Mouse (Mus musculus) embryo, embryonic 9.5 days (tissue): Measurements from ENCODE around the gene Lamtor2.

ENCODE experiments used
- DNase-seq: peaks from one replicate; pipeline ENCODE4 v3.0.0-alpha.2; 2017; ENCODE audit errors: extremely low spot score

Lamtor2 gene

GRCm38 (mm10) chr3:88568615-88569014 is 15.7 kb upstream of the Lamtor2 start:
- no peak for DNase-seq

DNA sequence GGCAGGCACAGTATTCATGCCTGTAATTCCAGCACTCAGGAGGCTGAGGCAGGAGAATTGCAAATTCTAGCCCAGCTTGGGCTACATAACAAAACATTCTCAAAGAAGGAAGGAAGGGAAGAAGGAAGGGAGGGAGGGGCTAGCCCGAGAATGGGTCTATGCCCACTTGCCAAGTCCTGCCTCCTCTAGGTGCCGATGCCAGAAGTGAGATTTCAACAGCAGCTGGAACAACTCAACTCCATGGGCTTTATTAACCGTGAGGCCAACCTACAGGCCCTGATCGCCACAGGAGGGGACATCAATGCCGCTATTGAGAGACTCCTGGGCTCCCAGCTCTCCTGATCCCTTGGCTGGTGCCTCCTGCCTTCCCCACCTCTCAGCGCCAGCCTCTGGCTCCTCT is 15.0 kb upstream of the Lamtor2 start:
- no peak for DNase-seq

- no peak for DNase-seq
Observed at GRCm38 (mm10) chr3:88566536-88567061, 13.7 kb upstream of the Lamtor2 start.

DNA sequence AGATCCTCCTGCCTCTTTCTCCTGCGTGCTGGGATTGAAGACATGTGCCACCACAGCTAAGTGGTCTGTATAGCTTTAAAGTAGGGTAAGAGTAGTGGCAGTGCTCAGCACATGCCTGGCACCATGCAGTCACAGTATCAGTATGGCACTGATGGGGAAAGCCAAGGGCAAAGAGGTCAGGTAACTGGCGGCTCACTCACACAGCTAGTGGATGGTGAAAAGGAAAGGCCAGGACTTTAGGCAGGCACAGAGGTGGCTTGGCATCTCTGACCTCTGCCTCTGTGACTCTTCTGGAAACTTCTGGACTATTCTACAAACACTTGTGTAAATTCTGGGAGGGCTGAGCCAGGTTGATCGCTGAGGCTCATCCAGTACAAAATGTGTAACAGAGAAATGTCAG is 13.2 kb upstream of the Lamtor2 start:
- no peak for DNase-seq

- no peak for DNase-seq
Observed at GRCm38 (mm10) chr3:88563966-88564365, 11.1 kb upstream of the Lamtor2 start.

GRCm38 (mm10) chr3:88563442-88563841 is 10.6 kb upstream of the Lamtor2 start:
- no peak for DNase-seq

DNA sequence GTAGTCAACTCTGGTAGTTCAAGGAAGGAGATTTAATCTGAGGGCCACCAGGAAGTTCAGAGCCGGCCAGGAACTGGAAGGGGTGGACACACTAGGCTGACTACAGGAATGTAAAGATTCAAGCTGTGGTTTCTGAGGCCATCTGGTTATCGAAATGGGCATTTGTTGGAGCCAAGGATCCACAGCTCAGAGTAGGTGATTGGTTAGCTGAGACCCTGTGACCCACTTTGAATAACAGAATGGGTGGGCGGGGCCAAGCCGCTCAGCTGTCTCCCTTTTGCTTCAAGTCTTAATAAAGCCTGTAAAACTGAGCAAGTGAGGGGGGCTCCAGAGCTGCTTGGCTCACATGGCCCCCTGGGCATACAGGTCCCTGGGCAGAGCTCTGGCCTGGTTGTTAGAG is 9.1 kb upstream of the Lamtor2 start:
- DNase-seq = no peak

- no peak for DNase-seq
Observed at GRCm38 (mm10) chr3:88559596-88559995, 6.7 kb upstream of the Lamtor2 start.

DNA sequence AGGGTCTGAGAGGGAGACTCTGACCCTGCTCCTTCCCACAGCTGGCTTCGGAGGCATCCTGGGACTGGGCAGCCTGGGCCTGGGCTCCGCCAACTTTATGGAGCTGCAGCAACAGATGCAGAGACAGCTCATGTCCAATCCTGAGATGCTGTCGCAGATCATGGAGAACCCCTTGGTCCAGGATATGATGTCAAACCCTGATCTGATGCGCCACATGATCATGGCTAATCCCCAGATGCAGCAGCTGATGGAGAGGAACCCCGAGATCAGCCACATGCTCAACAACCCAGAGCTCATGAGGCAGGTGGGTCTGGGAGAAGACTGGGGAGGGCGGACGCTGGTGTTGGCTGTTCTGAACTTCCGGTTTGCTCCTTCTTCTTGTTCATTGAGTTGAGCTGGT is 3.7 kb upstream of the Lamtor2 start:
- no peak for DNase-seq

DNA sequence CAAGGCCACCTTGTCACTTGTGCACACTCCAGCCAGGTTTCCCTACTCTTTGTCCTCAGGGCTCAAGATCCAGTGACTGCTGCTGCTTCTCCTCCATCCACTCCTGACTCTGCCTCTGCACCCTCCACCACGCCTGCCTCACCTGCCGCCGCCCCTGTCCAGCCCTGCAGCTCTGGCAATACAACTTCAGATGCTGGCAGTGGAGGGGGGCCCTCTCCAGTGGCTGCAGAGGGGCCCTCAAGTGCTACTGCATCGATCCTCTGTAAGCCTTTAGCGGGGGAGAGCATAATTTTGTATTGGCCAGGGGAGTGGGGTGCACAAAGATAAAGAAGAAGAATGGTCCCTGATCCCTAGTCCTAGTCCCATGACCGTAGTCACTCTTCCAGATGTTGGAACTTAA is 2.9 kb upstream of the Lamtor2 start:
- DNase-seq = no peak

DNA sequence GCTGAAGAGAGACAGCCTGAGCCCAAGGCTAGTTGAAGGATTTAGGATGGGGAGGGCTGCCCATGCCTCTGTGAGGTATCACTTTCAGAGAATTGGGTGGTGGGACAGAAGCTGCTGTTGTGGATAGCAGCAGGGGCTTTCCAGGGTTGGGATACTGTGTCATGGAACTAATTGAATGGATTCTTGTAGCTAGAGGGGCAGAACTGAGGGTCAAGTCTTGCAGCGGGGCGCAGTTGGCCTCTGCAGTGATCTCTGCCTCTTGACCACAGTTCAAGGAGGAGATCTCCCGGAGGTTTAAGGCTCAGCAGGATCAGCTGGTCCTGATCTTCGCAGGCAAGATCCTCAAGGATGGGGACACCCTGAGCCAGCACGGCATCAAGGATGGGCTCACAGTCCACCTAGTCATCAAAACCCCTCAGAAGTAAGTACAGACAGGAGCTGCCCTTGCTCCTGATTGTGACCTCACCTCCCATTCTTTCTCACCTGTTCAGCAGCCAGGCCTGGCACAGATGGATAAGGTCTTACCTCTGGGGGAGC is 2.3 kb upstream of the Lamtor2 start:
- DNase-seq = no peak

- DNase-seq = no peak
Observed at GRCm38 (mm10) chr3:88553880-88554586, 1.2 kb upstream of the Lamtor2 start.

DNA sequence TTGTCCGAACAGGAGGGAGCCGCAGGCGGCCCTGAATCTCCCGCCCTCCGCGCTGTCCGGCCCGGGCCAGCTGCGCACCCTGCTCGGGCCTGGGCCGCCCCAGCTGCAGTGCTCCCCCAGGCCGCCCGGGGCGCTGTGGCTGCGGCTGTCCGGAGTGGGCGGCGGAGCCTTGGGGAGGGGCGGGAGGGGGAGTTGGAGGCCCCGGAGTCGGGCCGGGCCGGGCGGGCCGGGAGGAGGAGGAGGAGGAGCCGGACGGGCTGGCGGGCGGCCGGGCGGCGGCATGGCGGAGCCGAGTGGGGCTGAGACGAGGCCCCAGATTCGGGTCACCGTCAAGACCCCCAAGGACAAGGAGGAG is 628 bp upstream of the Lamtor2 start, which contains the start of gene Ubqln4:
Ubqln4 (plus strand) TSS at position 234 of the 355 bp plus-strand sequence.
- peak; percentile 98 for DNase-seq

GRCm38 (mm10) chr3:88552082-88552645 is 710 bp downstream of the Lamtor2 start:
- DNase-seq = no peak

DNA sequence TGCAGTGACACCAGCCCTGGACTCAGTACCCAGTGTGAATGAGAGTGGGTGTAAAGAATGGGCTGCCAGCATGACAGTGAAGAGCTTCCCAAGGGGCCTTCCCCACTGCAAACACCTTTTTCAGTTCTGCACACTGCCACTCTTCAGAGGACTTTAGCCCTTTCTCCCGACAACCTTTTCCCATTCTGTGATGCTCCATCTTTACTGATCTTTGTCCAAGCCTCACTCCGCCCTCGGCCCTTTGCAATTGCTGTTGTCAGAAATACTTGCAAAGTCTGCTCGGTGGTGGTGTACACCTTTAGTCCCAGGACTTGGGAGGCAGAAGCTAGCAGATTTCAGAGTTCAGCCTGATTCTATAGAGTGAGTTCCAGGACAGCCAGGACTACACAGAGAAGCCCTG is 1.3 kb downstream of the Lamtor2 start:
- no peak for DNase-seq

DNA sequence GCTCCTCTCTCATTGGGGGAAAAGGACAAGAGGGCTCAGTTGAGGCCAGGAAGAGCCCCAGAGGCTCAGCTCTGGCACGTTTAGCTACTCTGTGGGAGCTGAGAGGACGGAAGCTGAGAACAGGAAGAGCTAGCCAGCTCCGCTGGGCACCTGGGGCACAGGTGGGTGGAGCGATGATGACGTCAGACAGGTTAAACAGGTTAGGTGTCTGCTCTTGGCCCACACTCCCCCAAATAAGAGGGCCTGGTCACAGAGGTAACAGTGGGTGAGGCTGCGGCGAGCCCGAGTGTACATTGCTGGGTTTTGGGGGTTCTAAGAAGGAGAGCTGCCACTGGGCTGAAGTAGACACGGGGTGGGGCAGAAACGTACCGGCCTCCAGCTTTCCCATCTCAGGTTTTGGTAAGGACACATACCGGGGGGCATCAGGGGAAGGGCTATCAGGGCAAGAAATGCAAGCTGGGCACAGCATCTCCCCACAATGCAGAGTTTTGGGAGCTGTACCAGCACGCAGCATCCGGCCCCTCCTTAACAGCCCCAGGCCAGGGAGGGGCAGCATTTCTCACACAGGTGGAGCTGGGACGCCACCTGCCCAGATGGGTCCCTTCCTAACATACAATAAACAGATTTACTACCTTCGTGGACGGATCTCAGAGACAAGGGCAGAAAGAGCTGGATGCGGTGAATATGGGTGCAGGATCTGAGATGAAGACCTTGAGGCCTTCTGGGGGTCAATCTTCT is 4.5 kb downstream of the Lamtor2 start, which contains the start of gene Rab25:
Rab25 (minus strand) TSS at position 121 of the 738 bp plus-strand sequence.
- no peak for DNase-seq

DNA sequence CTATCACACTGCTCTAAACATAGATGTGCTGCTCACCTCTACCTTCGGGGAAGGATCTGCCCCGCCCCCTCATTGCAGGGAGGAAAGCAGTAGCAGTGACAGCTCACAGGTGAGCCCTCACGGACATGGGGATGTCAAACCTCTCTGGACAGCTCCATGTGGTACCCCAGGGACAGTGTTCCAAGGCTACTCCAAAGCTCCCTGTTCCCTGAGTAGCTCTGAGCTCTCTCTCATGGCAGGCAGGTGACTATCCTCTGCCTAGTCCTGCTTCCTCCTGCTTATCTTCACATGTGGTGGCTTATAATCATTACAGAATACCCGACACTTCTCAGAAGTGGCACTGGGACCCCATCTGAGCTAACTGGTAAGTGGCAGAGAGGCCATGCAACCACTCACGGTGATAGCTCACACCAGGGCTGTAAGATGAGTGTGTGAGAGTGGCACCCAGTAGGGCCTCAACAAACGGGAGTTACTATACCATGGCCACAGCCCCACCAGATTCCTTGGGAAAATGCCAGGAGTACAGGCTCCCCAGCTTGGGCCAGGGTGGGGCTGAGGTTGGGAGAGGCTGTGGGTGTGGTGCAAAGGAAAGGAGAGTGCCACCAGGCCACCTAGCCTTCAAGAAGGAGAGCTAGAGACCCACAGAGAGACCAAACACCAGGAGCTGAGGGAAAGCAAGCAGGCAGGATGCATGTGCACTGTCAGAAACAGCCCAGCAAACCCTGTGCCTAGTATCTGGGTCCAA is 6.0 kb downstream of the Lamtor2 start:
- no peak for DNase-seq

- DNase-seq = no peak
Observed at GRCm38 (mm10) chr3:88544955-88545591, 7.8 kb downstream of the Lamtor2 start.

DNA sequence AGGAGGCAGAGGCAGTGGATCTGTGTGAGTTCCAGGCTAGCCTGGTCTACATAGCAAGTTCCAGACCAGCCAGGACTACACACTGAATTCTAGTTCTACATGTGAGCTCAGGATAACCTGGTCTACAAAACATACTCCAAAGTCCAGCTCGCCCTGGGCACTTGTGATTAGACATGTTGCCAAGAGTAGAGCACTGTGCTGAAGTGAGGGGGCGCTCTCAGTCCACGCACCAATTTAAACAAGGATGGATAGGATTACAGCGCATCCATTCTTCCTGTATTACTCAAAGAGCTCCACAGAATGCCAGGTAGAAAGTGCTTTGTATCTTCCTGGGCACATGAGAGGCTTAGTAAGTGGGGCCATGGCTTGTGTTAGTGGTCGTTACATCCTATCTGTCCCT is 8.4 kb downstream of the Lamtor2 start:
- DNase-seq = no peak

GRCm38 (mm10) chr3:88543651-88544410 is 9.0 kb downstream of the Lamtor2 start:
- no peak for DNase-seq

DNA sequence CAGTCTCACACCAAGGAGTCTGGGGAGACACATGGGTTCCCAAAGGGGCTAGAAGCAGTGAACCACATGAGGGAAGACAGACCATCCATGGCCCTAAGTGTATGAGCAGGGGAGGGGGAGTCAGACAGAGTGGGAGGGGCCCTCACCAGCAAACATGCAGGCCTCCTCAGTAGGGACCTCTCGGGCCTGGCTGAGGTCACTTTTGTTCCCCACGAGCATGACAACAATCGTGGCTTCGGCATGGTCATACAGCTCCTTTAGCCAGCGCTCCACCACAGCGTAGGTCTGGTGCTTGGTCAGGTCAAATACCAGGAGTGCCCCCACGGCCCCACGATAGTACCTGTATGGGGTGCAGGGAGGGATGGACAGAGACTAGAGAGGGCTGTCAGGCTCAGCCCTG is 9.7 kb downstream of the Lamtor2 start:
- DNase-seq = no peak
